Mouse (Mus musculus) left cerebral cortex, postnatal 4 days (tissue): ENCODE results near the gene Fcnb. TPM values are rescaled to one million over a fixed set of nuclear protein-coding genes. Genes with fewer than 3 reads are reported as not detected.

ENCODE experiments used
- DNase-seq: peaks from one replicate; pipeline ENCODE4 v3.0.0-alpha.2; 2022
- intact Hi-C: fragments of 180-260 bp; cut with DNase I; formaldehyde crosslinking; loops from one replicate; pipeline ENCODE4 v1.15.1; 2025
- total RNA-seq, 2 experiments: library from RNA; stranded (reverse); gene quantifications; 2 replicates each; pipeline ENCODE4 v1.2.3; 2021

Fcnb gene
- total RNA-seq, 2 experiments from 2014 or later, result not detected

DNA sequence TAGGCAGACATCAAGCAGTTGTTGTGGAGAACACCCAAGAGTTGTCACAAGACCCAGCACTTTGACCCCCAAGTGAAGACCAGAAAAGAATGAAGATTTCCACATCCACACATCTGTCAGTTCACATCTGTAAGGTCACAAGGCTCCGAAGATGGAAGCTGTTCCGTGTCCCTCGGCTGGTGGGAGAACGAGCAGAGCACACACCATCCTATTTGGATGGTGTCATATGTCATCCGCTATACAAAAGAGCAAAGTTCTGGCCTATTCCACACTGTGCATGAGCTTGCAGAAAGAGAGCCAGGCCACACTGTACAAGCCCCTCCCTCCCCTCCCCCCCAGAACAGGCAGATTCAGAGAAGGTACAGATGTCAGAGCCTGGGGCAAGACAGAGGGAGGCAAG, 4.4 kb upstream of the Fcnb start:
- intact Hi-C loops, result no loop called here
- DNase-seq, result no peak

DNA sequence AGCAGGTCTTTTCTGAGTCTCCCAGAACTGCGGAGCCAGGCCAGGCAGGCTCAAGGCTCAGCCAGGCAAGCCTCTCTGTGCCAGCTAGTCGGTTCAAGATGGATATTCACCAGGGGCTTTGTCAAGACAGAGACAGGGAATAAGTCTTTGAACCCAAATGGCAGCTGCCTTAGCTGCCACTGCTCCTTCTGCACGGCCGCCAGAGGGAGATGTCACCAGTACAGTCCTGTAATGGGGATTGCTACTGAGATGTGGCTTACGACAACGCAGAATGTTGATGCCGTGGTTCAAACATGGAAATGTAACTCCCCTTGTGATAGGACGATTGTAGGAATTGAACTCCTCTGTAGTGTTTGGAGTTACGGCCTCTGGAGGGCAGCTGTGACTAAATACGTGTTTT, 1.4 kb upstream of the Fcnb start:
- no peak for DNase-seq
- intact Hi-C loops, result no loop called here

- no peak for DNase-seq
Measured at GRCm38 (mm10) chr2:28075616-28076187, 9.0 kb downstream of the Fcnb start.

GRCm38 (mm10) chr2:28068537-28068878, 16.2 kb downstream of the Fcnb start:
- peak; percentile 53 for DNase-seq
- intact Hi-C loops, result no loop called here

More at GRCm38 (mm10) chr2:28075616-28076187, 9.0 kb downstream of the Fcnb start:
- intact Hi-C loops, result no loop called here

- peak; percentile 19 for DNase-seq
- intact Hi-C loops, result no loop called here
Measured at GRCm38 (mm10) chr2:28067821-28068536, 16.7 kb downstream of the Fcnb start.

DNA sequence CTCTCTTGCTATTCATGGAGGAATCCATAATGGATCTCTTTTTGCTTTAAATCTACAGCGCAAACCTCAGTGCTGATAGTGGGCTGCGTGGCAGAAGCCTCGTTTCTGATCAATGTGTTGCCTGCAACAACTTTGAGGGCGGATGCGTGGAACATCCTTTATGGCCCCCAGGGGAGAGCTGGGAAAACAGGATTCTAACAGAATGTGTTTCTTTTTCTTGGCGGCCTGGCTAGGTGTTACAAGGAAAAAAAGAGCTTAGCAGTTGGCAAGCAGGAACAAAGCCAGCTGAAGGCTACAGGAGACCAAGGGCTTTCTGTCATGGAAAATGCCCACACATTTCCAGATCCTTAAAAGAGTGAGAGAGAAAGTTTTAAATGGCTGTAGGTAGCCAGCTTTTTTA, 17.5 kb downstream of the Fcnb start:
- no peak for DNase-seq
- intact Hi-C loops, result no loop called here

- intact Hi-C loops, result no loop called here
Measured at GRCm38 (mm10) chr2:28066686-28067085, 18.0 kb downstream of the Fcnb start.

GRCm38 (mm10) chr2:28065081-28065651, 19.5 kb downstream of the Fcnb start:
- intact Hi-C loops, result no loop called here
- DNase-seq, result no peak

More at GRCm38 (mm10) chr2:28066686-28067085, 18.0 kb downstream of the Fcnb start:
- no peak for DNase-seq

- intact Hi-C loops, result no loop called here
- DNase-seq, result no peak
Measured at GRCm38 (mm10) chr2:28064339-28065080, 20.2 kb downstream of the Fcnb start.

GRCm38 (mm10) chr2:28063711-28064338, 20.9 kb downstream of the Fcnb start:
- intact Hi-C loops, result no loop called here
- DNase-seq, result no peak

- DNase-seq, result no peak
- intact Hi-C loops, result no loop called here
Measured at GRCm38 (mm10) chr2:28059922-28060321, 24.8 kb downstream of the Fcnb start.

DNA sequence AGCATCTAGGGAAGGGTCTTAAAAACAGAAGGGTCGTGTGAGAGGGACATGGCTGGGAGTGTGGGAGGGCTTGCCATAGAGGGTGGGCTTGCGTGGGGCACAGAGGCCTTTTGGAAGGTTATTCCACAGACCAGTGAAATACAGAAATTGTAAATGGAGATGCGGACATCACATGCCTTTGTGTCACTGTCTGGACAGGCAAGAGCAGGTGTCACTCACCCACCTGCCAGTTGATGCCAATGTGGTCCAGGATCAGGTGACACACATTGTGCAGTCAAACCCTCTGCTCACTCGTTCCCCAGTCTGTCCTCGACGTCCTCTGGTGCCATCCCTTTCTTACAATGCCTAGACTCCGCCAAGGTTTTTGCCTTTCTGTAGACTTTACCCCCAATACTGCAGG, 37.6 kb downstream of the Fcnb start:
- no peak for DNase-seq
- intact Hi-C loops, result no loop called here

- DNase-seq, result no peak
- intact Hi-C loops, result no loop called here
Measured at GRCm38 (mm10) chr2:28046311-28046710, 38.4 kb downstream of the Fcnb start.

GRCm38 (mm10) chr2:28044920-28045598, 39.6 kb downstream of the Fcnb start:
- intact Hi-C loops, result no loop called here
- no peak for DNase-seq

DNA sequence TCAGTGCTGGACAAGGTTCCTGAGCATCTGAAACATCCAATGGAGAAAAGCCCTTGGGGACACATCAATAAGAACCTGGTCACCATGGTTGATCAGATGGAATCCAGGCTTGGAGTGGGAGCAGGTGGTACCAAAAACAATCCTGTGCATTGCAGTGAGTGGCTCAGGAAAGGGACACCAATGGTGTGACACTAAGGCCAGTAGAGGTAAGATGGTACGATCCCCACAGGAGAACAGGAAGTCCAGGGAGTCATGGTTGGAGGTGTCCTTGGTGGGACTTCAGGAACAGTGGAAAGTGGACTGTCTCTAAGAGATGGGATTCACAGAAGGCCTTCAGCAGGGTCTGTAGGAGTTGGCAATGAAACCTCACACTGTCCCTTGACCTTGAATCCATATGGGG, 44.2 kb downstream of the Fcnb start:
- DNase-seq, result no peak
- intact Hi-C loops, result no loop called here

- intact Hi-C loops, result no loop called here
- DNase-seq, result no peak
Measured at GRCm38 (mm10) chr2:28039647-28040325, 44.9 kb downstream of the Fcnb start.

DNA sequence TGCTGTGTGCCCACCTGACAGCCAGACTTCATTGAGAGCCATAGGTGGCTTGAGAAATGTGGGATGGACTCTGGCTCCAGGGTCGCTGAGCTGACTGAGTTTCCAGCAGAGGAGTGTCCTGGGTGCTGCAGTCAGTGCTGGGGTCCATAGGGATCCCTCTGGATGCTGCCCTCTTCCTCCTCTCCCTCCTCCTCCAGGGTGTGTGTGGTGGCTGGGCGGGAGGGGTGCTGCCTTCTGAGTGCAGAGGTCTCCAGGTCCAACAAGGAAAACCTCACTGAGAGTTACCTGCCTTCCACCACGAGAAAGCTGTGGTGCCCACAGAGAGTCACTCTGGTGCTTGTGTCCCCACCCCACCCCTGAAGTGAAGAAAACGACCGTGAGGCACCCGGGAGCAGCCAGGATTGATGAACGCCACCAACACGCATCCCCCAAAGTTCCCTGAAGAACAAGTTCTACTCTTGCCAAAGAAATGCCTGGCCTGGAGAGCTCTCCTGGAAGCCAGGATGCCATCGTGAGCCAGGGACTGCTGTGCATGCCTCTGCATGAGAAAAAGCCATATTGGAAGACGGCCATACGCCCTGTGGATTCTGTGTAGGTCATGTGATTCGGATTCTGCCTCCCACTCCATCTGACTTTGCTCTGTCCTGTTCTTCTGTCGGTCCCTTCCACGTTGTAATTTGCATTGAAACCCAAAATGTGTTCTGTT, 46.1 kb downstream of the Fcnb start:
- intact Hi-C loops, result no loop called here
- peak; percentile 89 for DNase-seq

DNA sequence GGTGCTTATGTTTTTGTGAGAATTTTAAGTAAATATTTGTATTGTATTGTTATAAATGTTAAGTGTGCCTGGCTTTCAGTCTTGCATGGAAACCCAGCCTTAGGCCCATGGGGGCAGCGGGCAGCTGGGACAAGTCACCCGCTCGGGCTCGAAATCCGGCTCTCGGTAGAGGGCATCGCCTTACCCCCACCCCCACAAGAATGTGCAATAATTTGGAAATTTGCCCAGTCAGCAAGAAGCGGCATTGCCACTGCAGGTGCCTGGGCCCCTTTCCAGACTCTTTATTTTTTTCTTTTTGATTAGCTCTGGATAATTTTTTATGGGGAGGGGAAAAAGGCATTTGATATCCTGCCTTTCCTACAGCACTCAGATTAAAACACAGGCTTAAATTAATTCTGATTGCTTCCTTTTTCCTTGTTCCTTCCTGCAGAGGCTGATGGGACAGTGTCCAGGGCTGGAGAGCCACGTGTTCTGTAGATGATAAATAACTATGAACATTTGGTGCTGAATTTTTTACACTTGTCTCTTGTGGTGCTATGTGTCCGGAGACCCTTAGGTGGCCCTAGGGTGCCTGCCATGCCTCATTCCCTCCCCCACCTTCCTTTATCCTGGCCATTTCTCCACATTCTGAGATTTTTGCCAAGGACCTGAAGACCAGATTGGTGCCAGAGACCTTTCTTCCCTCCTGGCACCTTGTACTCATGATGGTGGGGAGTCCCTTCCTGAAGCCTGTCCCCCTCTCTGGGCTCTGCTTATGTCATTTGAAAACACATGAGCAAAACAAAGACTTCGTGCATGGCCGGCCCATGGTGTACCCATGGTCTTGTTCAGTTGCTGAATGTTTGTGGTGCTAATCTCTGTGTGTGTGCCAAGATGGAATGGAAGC, 46.9 kb downstream of the Fcnb start:
- peak; percentile 63 for DNase-seq
- intact Hi-C loops, result no loop called here
